Mouse (Mus musculus) adrenal gland, adult 2 months (tissue): ENCODE measurements around the gene Tsga10. TPM values are rescaled to one million over a fixed set of nuclear protein-coding genes. Genes with fewer than 3 reads are reported as not detected.

ENCODE experiments used
- DNase-seq: peaks from one replicate; pipeline ENCODE4 v3.0.0; 2021
- polyA plus RNA-seq: library from polyadenylated mRNA; depleted of rRNA; stranded (reverse); fragments of >200 nt; gene quantifications from 2 replicates; pipeline ENCODE4 v1.2.3, GENCODE M21; 2012
- total RNA-seq, 2 experiments: library from RNA; stranded (reverse); gene quantifications; 2 replicates each; pipeline ENCODE4 v1.2.3; 2021

Gene Tsga10
- total and polyA plus RNA-seq, 3 experiments: 0.15 to 5.8 (median 5.4) TPM

DNA sequence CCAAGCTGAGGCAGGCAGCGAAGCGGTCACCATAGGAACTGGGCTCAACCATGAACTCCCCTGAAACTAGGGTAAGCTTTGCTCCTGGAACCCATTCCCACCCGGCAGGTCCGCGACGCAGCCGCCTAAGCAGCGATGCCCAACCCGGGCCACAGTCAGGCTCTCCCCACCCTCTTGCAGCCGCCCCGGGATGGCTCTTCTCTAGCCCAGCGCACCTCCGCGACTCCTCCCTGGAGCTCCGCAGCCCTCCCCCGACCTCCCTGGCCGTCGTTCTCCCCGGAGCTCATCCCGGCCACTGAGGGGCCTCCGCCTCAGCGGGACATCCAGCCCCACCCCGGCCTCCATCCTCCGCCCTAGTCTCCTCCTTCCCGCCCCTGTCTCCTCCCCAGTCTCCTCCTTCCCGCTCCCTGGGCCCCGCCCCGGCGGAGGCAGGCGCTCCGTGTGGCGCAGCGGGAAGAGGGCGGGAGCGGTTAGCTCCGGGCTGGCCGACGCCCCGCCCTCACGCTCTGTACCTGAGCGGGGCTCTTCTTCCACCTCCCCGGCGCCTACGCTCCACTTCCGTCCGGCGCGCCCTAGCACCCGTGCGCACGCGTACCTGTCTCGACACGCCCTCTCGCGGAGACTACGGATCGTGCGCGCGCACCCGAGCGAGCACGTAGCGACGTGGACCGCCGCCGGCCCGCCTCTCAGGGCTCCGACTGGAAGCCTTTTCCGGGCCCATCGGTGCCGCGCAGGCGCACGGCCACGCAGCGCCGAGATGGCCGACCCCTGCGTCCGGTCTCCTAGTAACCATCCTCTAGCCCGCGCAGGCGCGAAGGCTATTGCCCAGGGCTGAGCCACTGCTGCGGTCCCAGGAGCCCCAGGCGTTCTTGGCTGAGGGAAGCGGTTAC lies 1.5 kb downstream of the Tsga10 start:
- peak; percentile 100 for DNase-seq

DNA sequence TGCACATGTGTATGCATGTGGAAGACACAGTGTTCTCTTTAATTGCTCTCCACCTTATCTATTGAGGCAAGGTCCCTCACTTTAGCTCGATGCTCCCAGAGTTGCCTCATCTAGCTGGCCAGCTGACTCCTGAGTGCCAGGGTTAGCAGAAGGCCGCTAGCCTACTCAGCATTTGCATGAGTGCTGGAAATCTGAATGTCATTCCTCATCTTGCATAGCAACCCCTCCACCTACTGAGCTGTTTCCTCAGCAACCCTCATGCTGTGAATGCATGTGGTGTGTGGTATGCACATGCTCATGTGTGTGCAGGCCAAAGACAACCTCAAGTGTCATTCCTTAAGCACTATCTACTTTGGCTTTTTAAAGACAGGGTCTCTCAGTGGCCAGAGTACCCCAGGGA lies 15.5 kb downstream of the Tsga10 start:
- peak; percentile 20 for DNase-seq

DNA sequence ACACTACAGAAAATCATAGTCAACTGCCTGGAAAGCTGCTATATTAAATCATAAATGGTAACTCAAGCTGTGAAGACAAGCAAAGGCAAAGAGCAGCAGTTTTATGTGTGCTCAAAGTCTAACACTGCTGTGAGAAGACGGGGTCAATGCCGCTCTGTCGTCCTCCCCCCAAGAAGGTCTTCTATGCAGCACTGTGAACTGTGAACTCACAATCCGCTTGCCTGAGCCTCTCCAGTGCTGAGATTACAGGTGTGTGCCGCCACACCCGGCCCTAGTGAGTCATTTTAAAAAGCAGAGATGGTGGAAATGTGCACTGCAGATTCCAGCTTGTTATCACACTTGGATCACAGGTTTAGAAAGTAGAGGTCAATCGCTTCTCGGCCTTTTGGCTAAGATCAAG lies 19.4 kb downstream of the Tsga10 start:
- no peak for DNase-seq

DNA sequence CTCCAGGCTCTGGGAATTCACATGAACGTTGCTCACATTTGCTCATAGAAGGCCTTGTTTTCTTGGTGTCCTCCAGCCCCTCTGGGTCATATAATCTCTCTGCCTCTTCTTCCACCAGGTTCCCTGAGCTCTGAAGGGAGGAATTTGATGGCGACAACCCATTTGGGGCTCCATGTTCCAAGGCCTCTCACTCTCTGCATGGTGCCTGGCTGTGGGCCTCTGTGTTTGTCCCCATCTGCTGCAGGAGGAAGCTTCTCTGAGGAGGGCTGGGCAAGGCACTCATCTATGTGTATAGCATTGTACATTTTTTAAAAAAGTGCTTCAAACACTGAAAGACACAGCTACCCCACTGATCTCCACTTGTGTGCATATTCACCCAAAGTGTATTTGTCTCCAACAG lies 34.5 kb downstream of the Tsga10 start:
- no peak for DNase-seq

DNA sequence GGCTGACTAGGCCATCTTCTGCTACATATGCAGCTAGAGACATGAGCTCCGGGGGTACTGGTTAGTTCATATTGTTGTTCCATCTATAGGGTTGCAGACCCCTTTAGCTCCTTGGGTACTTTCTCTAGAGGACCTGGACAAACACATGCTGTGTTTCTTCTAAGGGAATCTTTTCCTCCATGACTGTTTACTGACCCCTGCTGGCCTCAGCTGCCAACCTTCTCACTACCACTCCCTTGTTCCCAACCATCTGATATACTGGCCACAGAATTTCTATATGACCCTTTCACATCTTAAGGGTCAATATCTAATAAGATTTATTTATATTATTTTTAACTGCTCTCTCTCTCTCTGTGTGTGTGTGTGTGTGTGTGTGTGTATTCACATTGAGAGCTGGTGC lies 63.9 kb downstream of the Tsga10 start:
- DNase-seq: peak; percentile 3

DNA sequence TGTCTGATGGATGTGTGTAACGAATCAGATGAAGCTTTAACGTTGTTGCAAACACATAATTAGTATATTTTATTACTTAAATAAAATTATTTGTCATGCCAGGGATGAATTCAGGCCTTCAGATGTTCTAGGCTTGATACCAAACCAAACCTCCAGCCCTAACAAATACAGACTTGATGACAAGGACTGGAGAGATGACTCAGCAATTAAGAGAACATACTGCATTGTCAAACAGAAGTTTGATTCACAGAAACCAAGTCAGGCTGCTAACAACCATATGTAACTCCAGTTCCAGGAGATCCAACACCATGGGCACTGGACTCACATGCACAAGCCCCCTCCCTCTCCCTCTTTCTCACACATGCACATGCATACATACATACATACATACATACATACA lies 65.9 kb downstream of the Tsga10 start:
- DNase-seq: no peak

DNA sequence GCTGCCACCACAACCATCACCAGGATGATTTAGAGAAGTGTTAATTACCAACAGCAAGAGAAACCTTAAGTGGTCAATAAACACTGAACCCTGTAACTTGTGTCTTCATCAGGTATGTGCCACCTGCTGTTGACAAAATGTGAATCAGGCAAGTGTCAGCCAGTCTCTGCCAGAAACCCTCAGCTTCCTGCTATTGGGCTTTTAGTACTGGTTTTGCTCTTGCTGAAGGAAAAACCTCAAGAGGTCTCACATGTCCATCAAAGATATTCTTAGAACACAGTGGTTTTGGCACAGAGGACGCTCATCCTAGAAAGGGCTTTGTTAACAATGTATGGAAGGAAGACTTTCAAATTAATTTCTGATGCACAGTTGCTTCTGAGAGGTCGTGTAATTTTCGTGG lies 66.7 kb downstream of the Tsga10 start:
- DNase-seq: no peak

DNA sequence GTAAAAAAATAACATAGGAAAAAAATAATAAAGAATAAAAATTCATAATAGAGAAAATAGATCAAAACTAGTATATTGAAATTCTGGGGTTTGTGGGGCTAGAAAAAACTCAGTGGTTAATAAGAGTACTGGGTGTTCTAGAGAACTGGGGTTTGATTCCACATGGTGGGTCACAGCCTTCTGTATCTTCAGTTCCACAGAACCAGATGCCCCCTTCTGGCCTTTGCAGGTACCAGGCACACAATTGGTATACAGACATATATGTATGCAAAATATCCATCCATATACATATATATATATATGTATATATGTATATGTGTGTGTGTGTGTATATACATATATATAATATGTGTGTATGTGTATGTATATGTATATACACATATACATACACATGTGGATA lies 106.8 kb downstream of the Tsga10 start:
- no peak for DNase-seq

DNA sequence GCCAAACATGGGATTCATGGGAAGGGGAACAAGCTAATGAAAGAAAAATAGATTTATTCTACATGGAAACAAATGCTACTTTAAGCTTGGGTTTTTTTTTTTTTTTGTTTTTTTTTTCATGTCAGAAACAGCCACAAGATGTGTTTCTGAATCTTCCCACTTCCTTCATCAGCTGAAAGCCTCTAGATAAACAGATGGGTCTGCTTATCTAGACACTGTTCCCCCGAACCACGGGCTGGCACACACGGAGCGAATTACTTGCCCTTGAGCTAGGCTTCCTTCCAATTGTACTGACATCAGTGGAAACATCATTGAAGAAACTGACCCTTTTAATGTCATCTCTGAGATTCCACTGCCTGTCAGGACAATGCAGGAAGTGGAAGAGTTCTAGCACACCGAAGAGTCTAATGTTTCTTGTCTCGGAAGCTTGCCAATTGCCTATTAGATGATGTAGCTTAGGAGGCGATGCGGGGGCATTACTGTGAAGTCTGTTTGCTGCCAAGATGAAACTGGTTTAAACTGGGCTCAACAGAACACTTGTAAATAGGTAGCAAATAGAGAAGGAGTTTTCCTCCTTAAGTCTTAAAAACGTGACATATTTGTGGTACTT lies 121.5 kb downstream of the Tsga10 start:
- DNase-seq: no peak

DNA sequence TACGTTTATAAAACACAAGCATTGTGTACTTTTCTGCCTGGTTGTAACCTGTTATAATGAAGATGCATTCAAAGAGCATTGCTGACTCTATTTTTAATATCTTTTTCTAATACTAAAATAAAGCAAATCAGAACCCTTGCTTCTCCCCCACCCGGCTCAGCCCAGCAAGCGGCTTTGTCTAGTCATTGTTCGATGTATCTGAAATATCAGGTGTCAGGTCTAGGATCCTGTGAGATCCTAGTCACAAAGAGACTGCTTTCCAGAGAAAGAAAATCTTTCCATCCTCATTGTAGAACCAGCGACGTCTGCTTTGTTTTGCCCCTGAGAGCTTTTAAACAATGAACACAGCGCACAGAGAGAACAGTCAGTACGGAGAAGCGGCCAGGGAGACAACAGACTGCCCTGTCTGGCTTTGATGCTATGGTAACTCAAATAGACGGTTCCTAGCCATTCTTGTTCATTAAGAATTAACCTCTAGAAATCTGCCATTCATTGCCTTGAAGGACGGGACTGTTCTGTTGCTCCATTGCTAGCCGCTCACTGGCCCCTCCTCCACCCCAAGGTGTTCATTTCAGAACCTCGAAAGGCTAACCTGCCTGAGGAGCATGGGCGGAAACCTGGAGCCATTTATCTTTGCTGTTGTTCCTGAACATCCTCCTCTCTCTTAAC lies 123.5 kb downstream of the Tsga10 start:
- DNase-seq: no peak

DNA sequence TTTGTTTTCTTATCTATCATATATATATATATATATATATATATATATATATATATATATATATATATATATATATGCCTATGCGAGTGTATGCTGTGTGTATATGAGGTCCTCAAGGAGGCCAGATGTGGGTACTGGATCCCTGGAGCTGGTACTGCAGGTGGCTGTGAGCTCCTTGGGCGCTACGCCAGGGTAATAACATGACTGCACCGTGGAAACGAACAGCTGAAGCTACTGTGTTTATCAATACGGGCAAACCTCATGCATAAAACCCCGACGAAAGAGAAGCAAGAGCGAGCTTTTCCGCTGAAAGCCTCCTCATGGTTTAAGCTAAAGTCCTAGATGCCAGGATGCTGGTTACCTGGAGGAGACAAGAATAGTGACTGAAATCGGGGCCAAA lies 124.1 kb downstream of the Tsga10 start:
- DNase-seq: no peak

DNA sequence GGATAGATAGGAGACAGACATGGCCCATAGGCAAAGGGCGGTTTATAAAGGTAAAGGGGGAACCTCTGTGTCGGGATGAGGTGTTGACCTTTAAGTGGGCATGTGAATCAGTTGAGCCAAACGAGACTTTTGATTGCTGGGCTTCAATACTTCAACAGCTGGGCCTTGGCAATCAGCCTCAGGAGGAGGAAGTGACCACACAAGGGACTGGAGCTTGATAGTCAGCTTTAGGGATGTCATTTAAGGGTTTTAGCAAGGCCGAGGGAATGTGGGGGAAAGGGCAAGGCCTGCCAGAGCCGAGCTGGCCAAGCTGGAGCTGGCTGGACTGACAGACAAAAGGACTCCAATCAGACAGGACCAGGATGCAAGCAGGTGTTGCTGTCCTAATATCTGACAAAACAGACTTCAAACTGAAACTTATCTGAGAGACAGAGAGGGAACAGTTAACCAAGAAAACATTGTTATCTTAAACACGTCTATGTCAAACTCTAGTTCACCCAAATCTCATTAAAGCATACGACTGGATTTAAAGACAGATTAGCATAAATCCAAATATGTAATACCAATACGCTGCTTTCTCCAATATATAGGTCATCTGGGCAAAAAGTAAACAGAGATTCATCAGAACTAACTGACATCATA lies 125.9 kb downstream of the Tsga10 start:
- peak; percentile 5 for DNase-seq

DNA sequence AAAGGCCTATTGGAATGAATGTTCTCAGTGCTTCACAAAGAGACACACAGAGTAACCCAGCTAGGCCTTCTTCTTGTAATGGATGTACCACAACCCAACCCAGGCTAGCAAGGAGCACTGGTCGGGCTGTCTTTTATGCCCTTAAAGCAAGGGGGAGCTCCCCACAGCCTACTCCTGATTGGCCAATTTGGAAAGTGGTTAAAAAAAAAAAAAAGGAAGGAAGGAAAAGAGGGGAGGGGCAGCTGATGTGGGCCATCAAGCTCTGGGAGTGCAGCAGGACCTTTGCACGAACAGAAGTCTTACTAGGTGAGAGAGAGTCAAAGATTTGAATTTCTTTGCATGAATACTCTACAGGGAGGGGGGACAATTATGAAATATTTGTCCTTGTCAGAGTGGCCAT lies 127.3 kb downstream of the Tsga10 start:
- DNase-seq: no peak

DNA sequence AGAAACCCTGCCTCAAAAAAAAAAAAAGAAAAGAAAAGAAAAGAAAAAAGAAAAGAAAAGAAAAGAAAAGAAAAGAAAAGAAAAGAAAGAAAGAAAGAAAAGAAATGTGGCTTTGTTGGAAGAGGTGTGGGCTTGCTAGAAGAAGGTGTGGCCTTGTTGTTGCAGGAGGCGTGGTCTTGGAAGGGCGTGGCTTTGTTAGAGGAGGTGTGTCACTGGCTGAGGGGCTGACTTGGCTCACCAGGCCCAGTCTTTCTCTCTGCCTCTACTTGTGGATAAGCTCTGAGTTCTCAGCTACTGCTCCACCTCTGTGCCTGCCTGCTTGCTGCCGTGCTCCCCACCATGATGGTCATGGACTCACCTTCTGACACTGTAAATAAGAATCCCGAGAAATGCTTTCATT lies 129.2 kb downstream of the Tsga10 start:
- DNase-seq: no peak

DNA sequence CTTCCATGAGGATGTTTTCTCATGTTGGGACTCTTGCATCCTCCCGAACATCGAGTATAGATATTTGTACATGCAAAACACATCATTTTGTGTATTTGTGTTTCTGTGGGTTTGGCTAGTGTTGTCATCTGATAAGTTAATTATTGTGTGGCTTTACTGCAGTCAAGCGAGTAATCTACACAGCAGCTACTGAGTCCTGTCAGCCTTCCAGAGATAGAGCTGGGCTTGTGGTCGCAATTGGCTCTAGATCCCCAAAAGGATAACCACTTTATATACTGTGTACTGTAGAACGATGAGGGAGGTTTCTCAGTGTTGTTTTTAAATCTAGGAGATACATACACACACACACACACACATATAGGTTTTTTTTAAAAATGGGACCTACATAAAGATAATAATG lies 130.3 kb downstream of the Tsga10 start:
- DNase-seq: no peak

DNA sequence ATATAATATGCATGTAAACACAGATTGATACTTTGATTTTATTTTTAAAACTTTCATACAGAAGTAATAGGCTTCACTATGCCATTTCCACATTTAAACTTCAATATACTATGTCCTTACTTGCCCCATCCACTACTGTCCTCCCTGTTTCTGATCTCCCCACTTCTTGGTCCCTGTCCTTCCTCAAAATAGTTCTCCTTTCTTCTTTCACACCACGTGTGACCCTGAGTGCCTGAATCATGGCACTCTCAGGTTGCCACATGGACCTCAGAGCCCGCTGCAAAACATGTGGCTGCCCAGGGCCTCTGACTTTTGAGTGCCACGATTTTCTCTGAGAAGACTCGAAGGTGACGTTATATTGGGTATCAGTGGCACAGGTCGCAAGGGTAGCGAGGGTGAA lies 131.4 kb downstream of the Tsga10 start:
- no peak for DNase-seq

DNA sequence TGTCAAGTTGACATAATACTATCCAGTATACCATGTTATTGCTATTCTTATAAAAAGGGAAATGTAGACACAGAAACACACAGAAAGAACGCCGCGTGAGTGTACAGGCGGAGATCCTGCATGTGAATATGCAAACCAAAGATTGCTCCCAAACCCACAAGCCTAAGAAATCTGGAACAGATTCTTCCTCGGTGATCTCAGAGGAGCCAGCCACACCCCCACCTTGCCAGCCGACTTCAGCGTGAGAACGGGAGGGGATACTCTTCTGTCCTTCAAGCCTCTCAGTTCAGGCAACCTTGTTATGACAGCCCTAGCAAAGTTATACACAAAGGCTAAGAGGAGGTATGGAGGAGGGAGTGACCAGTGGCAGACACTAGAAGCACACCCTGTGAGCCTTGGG lies 136.9 kb downstream of the Tsga10 start:
- DNase-seq: no peak

DNA sequence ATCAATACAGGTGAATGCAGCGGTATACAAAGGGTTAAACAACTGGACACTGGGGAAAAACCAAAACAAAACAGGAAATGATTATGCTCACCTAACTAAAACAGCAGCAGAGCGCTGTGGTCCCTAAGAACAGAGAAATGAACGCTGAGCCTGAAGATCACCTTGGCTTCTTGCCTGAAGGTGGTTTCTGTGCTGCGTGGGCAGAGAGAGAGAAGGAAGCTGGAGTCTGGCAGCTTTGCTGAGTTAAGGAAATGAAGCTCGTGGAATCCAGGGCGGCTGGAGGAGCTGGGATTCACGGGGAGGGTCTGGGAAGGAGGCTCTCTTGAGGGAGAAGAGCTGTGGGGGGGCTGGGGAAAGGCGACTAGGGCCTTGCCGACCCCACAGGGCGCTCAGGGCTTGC lies 138.2 kb downstream of the Tsga10 start:
- no peak for DNase-seq

DNA sequence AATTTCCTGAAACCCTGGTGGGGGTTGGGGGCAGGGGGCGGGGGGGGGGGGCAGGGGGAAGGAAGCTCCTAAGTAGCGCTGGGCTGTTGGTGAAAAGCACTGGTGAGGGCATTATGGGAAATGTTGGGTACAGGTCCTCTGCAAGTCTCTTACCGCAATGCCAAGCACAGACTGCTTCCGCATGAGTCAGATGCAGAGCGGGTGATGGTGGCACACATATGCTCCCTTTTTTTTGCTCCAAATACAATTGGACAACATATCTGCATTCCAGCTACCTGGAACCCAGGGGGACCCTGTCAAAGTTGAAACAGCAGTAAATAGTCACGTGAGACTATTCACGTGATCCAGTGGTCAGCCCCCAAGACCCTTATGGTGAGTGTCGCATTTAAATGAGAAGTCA lies 139.0 kb downstream of the Tsga10 start:
- DNase-seq: no peak

DNA sequence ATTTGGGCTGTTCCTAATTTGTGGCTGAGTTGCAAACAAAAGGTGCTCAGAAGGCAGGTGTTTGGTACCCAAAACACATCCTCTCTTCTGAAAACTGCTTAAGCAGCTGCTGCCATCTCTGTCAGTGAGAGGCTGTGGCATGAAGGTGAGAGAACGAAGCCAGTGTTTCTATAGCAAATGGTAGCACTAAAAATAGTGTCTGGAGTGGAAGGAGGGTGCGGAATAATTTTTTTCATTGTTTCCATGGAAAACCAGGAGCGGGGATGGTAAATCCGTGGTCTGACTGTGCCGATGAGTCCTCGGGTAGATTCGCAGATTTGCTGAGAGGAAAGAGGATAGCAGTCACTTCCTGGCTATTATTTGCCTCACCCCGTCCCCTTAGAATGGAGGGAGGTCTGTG lies 139.8 kb downstream of the Tsga10 start:
- no peak for DNase-seq

DNA sequence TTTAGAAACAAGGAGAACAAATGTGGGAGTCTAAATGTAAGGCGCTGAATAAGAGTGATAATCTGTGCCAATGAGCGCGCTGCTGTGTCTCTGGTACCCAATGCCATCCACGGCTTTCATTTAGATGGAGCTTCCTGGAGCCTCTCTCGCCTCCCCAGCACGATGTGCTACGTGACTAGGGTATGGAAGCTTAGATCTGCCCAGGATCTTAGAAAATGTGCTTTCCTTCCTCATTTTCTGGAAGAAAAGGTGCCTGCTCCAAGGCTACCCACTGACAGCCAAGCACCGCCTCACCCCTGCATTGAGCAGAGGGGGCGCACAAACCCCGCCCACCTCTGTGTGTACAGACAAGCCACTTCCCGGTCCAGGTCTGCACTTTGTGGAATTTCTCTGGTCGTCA lies 140.3 kb downstream of the Tsga10 start:
- DNase-seq: no peak

DNA sequence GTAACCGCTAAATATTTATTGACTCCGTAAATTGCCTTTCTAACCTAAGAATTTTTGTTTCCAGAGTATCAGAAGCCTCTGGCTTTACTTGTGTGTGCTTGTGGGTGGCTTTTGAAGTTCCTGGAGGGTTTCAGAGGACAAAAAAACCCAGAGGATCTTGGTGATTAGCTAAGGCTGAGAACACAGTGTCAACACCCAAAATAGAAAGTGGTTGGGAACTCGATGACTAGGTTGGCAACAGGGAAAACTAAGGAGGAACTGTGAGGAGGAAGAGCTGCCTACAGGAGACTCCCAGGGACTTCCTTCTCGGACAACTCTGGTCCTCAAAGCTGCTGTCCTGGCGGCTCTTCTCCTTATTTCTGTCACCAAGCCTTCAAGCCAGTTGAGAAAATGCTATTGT lies 145.1 kb downstream of the Tsga10 start:
- no peak for DNase-seq
